Mouse (Mus musculus) adrenal gland, postnatal 0 days (tissue): ENCODE measurements around the gene Rgl3. TPM values are rescaled to one million over a fixed set of nuclear protein-coding genes. Genes with fewer than 3 reads are reported as not detected.

Experiments used
- polyA plus RNA-seq: library from polyadenylated mRNA; unstranded; fragments of >200 nt; fragmentation: Nextera tagmentation; extraction: Ambion mirVana; gene quantifications from 2 replicates; pipeline ENCODE4 v1.2.1, GENCODE M21; 2015

Gene Rgl3
- polyA plus RNA-seq = 6.7 and 26.1 TPM in 2 replicates

DNA sequence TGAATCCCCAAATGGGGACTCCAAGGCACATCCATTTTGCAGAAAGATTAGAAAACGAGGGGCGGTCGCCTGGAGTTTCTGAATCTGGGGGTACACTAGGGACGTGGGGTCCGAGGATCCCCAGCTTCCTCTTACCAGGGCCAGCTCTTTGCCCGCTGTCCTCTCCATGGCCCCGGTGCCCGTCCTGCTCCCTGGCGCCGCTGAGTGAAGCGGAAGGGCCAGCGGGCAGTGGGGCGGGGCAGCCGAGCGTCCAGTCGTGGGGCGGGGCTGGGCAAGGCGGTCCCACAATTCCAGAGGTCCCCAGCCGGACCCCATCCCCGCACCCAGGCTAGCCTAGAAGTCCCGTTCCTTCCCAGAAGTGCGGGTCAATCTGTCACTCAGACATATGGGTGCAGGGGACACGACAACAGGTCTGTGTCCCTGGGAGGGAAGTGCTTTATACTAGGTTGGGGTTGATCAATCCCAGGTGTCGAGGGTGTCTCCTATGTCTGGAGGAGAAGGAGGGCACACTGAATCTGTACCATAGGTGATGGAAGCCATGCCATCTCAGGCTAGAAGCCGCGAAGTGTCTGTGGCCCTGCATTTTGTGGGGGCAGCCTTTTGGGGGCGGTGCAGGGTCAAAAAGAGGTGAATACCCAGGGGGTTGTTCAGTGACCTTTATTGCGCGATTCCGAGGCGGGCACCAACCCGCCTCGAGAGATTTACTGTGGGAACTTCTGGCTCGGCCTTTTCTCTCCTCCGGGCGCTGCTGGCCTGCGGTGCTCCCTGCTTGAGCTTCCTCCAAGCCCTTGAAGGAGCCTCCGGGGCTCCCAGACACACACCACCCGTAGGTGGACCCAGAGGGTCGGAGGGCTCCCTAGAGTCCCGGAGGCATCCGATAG lies at the start of gene Rgl3:
Gene Rgl3, minus strand, starts transcription at position 217 of the 881 bp plus-strand sequence.

DNA sequence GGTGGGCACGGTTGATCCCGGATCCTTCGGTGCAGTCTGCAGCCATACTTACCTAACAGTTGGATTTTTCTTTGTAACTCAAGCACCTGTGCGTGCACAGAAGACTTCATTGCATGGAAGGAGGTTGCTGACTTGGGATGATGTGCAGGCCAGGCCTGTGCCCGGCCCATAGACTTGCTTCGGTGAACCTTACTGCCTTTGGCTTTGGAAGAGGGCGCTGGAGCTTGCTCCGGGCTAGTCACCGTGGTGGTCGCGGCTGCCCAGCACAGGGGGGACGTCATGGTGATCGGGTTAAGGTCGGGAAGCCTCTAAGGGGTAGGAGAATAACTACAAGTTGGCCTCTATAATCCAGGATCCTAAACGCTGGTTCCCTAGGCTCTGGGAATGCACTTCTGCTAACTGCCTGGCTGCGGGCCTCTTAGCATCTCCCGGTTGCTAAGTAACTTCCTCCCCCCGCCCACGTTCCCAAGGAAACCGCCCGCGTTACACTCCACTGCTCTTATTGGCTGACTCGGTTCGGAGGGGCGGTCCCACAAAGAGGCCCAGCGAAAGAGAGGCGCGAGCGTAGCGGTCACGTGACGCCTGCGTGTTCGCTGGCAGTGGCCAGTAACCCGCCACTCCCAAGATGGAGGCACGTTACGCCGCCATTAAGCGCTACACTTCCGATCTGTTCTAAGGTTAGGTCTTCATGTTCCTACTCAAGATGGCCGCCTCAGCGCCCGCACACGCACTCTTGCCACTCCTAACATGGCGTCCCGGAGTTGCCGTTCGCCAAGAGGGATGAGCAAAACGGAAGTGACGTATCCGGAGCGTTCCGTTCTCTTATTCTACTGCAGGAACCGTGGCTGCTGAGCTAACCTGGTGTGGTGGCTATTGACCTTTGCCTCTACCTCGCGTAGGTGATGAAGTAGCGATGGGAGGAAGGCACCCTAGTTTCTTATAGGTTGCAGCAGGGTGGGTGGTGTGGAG lies 13.2 kb upstream of the Rgl3 start, which contains the start of the genes Ccdc151 and Prkcsh:
Gene Ccdc151, minus strand, starts transcription at position 441 of the 969 bp plus-strand sequence.
Gene Prkcsh, plus strand, starts transcription at position 613 of the 969 bp plus-strand sequence.

DNA sequence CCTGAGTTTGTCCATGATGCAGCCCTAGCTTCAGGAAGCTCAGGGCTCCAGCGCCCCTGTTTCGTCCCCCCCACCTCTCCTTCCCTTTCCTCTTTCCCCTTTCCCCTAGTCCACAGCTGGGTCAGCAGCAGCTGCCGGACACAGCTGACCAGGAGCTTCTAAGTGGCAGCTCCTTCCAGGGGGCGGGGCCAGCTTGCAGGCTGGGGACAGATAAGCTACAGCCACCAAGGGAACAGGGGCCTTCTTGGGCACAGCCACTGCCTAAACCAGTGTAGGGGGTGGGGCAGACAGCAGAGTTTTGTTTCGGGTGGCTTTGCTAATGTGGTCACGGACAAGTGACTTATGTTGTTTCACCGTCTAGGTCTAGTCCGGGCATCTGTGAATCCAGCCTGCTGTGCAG lies 25.8 kb downstream of the Rgl3 start, which contains the start of gene Epor:
Gene Epor, minus strand, starts transcription at position 90 of the 400 bp plus-strand sequence.

DNA sequence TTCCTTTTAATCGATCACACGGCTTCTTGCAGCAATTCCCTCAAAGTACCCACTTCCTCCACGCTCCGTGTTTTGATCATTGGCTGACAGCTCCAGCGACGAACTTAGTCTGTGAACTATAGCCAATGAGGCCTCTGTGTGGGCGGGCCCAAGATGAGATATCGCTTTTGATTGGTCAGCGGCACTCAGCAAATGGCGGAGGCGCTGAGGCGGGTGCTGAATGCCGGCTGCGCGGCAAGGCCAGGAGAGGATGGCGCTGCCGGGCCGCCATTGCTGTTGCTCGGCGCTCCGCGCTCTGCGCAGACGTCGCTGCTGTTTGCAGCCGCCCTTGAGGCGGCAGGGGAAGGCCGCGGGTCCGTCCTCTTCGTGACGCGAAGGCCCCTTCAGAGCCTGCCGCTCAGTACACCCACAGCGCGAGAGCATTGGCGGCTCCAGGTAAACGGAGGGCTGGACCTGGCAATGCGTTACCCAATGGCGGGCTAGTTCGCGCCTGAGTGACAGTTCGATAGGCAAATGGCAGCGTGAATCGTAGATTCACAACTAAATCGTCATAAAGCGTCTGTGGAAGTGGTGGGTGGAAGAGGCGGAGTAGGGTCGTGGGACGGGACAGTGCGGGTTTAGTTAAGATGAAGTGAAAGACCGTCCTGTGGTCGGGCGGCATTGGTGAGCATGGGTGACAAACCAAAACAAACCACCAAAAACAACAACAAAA lies 33.5 kb downstream of the Rgl3 start, which contains the start of gene Swsap1:
Gene Swsap1, plus strand, starts transcription at position 186 of the 712 bp plus-strand sequence.

DNA sequence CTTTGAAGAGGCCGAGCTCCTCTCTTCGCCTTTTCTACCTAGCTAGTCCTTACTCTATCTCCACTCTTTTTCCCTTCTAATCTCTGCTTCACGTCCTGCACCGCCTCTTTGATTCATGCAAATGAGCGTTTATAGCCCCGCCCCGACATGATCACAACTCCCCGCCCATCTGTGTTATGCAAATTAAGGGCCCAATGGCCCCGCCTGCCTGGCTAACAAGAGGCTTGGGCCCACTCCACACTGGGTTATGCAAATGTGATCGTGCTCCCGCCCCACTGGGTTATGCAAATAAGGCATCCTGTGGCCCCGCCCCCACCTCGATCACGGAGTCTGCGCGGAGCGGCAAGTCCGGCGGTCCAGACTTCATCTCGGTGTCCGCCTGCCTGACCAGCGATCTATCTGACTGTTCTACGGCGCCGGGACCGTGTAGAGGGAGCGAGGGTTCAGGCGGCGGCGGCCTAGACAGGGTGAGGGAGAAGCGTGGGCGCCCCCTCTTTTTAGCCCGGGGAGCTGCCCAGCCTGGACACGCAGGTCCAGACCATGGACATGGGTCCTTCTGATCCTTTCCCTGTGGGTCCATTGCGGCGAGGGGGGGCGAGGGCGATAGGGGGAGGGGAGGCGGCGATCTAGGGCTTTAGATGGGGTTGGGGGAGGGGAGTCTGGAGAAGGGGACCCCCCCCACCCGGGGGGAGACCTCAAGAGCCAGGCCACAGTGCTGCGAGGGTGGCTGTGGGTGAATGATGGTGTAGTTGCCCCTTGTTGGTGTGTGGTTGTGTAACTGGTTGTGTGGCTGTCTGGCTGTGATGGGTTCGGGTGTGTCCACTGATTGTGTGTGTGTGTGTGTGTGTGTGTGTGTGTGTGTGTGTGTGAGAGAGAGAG lies 52.3 kb downstream of the Rgl3 start, which contains the start of gene Plppr2:
Gene Plppr2, plus strand, starts transcription at position 342 of the 879 bp plus-strand sequence.

DNA sequence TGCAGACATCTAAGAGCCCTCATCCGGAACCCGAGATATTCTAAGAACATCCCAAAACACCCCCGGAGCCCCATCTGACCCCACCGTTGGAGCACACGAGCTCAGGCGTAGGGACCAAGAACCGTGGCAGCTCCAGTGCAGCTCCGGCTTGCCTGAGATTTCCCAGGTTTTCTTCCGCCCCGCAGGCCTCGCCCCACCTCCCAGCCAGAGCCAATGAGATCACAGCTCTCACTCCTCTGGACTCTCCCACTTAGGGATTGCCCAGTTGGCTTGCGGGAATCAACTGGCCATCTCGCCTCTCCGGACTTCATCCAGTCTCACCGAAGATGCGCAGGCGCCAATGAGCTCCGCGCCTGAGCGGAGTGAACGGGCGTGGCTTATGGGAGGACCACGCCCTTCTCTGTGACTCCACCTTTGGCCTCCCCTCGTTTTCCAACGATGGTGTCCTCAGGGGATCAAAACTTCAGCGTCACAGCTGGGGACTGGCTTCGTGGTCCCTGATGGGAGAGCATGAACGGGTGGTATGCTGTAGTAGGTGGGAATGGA lies 62.0 kb downstream of the Rgl3 start, which contains the start of the genes Ccdc159 and Tmem205:
Gene Ccdc159, plus strand, starts transcription at position 264 of the 546 bp plus-strand sequence.
Gene Tmem205, minus strand, starts transcription at position 349 of the 546 bp plus-strand sequence.

Other genes with a start within 250 kb of the Rgl3 start
- gene Spc24, start 229.1 kb downstream of the Rgl3 start, polyA plus RNA-seq = 32.7 and 36.5 TPM in 2 replicates
- 16.6 and 16.7 TPM in 2 replicates for gene Kank2, start 190.7 kb downstream of the Rgl3 start, polyA plus RNA-seq
- 2.5 and 5.4 TPM in 2 replicates for gene Angptl8, start 153.9 kb downstream of the Rgl3 start, polyA plus RNA-seq
- 13.4 and 19.5 TPM in 2 replicates for gene Dock6, start 136.8 kb downstream of the Rgl3 start, polyA plus RNA-seq
- 29.0 and 42.6 TPM in 2 replicates for gene Rab3d, start 71.3 kb downstream of the Rgl3 start, polyA plus RNA-seq
- 2.9 and 5.4 TPM in 2 replicates for gene Ccdc159, start 62.0 kb downstream of the Rgl3 start, polyA plus RNA-seq
- 823 and 878 TPM in 2 replicates for gene Tmem205, start 61.9 kb downstream of the Rgl3 start, polyA plus RNA-seq
- gene Plppr2, start 52.4 kb downstream of the Rgl3 start, polyA plus RNA-seq = 23.0 and 26.2 TPM in 2 replicates
- gene Swsap1, start 33.7 kb downstream of the Rgl3 start, polyA plus RNA-seq = 4.9 and 7.5 TPM in 2 replicates
- 4.9 and 11.3 TPM in 2 replicates for gene Epor, start 25.9 kb downstream of the Rgl3 start, polyA plus RNA-seq
- gene Ccdc151, start 13.2 kb upstream of the Rgl3 start, polyA plus RNA-seq = 0.99 and 2.6 TPM in 2 replicates
- gene Prkcsh, start 13.4 kb upstream of the Rgl3 start, polyA plus RNA-seq = 58.7 and 85.9 TPM in 2 replicates
- 4.7 and 14.8 TPM in 2 replicates for gene Elavl3, start 62.6 kb upstream of the Rgl3 start, polyA plus RNA-seq
- not detected in 2 replicates for gene Gm49318, start 81.8 kb upstream of the Rgl3 start, polyA plus RNA-seq
- 7.8 and 9.7 TPM in 2 replicates for gene Zfp653, start 81.9 kb upstream of the Rgl3 start, polyA plus RNA-seq
- 15.2 and 28.5 TPM in 2 replicates for gene Ecsit, start 96.0 kb upstream of the Rgl3 start, polyA plus RNA-seq
- gene Cnn1, start 109.8 kb upstream of the Rgl3 start, polyA plus RNA-seq = 1.2 and 3.7 TPM in 2 replicates
- gene Elof1, start 127.7 kb upstream of the Rgl3 start, polyA plus RNA-seq = 147 and 191 TPM in 2 replicates
- gene Acp5, start 146.3 kb upstream of the Rgl3 start, polyA plus RNA-seq = 12.9 and 19.0 TPM in 2 replicates
- gene Pigyl, start 167.4 kb upstream of the Rgl3 start, polyA plus RNA-seq = 193 and 239 TPM in 2 replicates
- 0.25 and 0.36 TPM in 2 replicates for gene Zfp872, start 198.6 kb upstream of the Rgl3 start, polyA plus RNA-seq
- gene Zfp809, start 236.3 kb upstream of the Rgl3 start, polyA plus RNA-seq = 11.5 and 19.0 TPM in 2 replicates